ENCODE assay signal across 24 mouse cellular contexts in the genomic region with DNA sequence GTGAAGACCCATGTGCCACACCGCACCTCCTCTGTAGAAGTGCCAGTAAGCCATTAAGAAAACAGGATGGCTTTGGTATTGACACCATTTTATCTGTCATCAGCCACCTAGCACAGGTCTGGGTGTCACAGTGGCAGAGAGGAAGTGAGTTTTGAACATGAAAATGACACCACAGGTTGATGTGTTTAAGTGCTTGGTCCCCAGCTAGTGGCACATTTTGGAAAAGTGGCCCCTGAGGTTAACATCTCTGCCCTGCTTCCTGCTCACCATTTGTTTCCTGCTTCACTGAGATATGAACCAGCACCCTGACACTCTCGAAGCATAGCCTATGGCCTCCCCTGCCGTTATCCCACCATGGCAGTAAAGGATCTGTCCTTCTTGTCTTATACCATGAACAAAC.
DNase-seq lines count a peak whose midpoint lies in the region; ATAC-seq lines count a peak whose summit lies in the region.
"Had no signal": no experiment of that assay in that cellular context is flagged by ENCODE, and none has a peak within 500 bp of the region (broad histone marks: within the 10 kb centered on the region; RNA-seq: fewer than 3 reads in every experiment).

No protein-coding gene starts in this region.

- peaks cover 10% of the 10 kb centered on the region for H3K9me3 ChIP-seq in megakaryocyte, embryonic 14.5 days
- no peaks in the 10 kb centered on the region for H3K9me3 ChIP-seq in hindbrain, embryonic 10.5 days
- no peaks in the 10 kb centered on the region for H3K9me3 ChIP-seq in liver, embryonic 11.5 days (ENCODE audit: control insufficient read depth, low read length)
- H3K9me3 ChIP-seq: embryonic facial prominence, embryonic 15.5 days; forebrain, embryonic 10.5 days; heart, embryonic 15.5 days had no signal

- no peak overlapping the region for H3K4me2 ChIP-seq in liver, embryonic 11.5 days
- H3K4me2 ChIP-seq: embryonic facial prominence, embryonic 15.5 days; heart, embryonic 11.5 days; heart, embryonic 15.5 days; hindbrain, embryonic 14.5 days had no signal

- peaks cover 48% of the 10 kb centered on the region for H3K4me1 ChIP-seq in megakaryocyte, embryonic 14.5 days
- H3K4me1 ChIP-seq in hindbrain, embryonic 10.5 days (replicated peaks) = peaks cover 1% of the 10 kb centered on the region; the same call in 1 of the 2 replicates
- no peaks in the 10 kb centered on the region for H3K4me1 ChIP-seq in liver, embryonic 11.5 days (replicated peaks; ENCODE audit: control insufficient read depth, insufficient read depth, low read length)
- H3K4me1 ChIP-seq: embryonic facial prominence, embryonic 15.5 days; forebrain, embryonic 10.5 days; heart, embryonic 15.5 days had no signal

- peak overlapping the region; percentile 28 for H3K4me3 ChIP-seq in megakaryocyte, embryonic 14.5 days (replicated peaks)
- H3K4me3 ChIP-seq in hindbrain, embryonic 10.5 days = no peak overlapping the region
- H3K4me3 ChIP-seq in liver, embryonic 11.5 days (ENCODE audit: low read depth, low read length) = no peak overlapping the region
- H3K4me3 ChIP-seq: embryonic facial prominence, embryonic 15.5 days; erythroblast, embryonic 14.5 days; forebrain, embryonic 10.5 days; heart, embryonic 15.5 days had no signal

- peak; percentile 64 for ATAC-seq in common myeloid progenitor, adult 5-6 weeks (replicated peaks; ENCODE audit: low read depth, poor library complexity, severe bottlenecking)
- no peak for ATAC-seq in liver, embryonic 11.5 days (replicated peaks; ENCODE audit: low FRiP score)
- ATAC-seq: forebrain, embryonic 14.5 days; Patski had no signal

- peak; percentile 70 for DNase-seq in 416B (ENCODE audit: low read depth)
- peak; percentile 5 for DNase-seq in CD4-positive, CD25-positive, alpha-beta regulatory T cell, adult 2 months (ENCODE audit: low read depth, low spot score)
- DNase-seq in hindbrain, embryonic 10.5 days (ENCODE audit: low spot score) = no peak
- DNase-seq in liver, embryonic 11.5 days (ENCODE audit: low spot score) = no peak
- no peak for DNase-seq in layer of hippocampus, adult 18-20 months (ENCODE audit: low spot score in 2 of 2)
- DNase-seq: adrenal gland, adult 8-10 months; adrenal gland, postnatal 36 days; cerebellum, adult 2 months; cerebellum, postnatal 10 days; embryo, embryonic 11 days; gastrocnemius, postnatal 36 days; heart, adult 18-20 months; heart, postnatal 14 days had no signal

- no peak overlapping the region for H3K27ac ChIP-seq in hindbrain, embryonic 10.5 days
- H3K27ac ChIP-seq in liver, embryonic 11.5 days (ENCODE audit: low read depth, low read length) = no peak overlapping the region
- H3K27ac ChIP-seq: embryonic facial prominence, embryonic 15.5 days; forebrain, embryonic 10.5 days; heart, embryonic 15.5 days; hindbrain, embryonic 14.5 days had no signal

- peaks cover 2% of the 10 kb centered on the region for H3K27me3 ChIP-seq in megakaryocyte, embryonic 14.5 days (replicated peaks)
- no peaks in the 10 kb centered on the region for H3K27me3 ChIP-seq in hindbrain, embryonic 10.5 days (ENCODE audit: insufficient read depth, poor library complexity, severe bottlenecking)
- H3K27me3 ChIP-seq in liver, embryonic 11.5 days (replicated peaks; ENCODE audit: control insufficient read depth, insufficient read depth, low read length) = no peaks in the 10 kb centered on the region
- H3K27me3 ChIP-seq: CH12.LX; embryonic facial prominence, embryonic 15.5 days; heart, embryonic 15.5 days; Patski had no signal

- no peaks in the 10 kb centered on the region for H3K36me3 ChIP-seq in megakaryocyte, embryonic 14.5 days (replicated peaks; ENCODE audit: low read length)
- no peaks in the 10 kb centered on the region for H3K36me3 ChIP-seq in hindbrain, embryonic 10.5 days
- no peaks in the 10 kb centered on the region for H3K36me3 ChIP-seq in liver, embryonic 11.5 days (ENCODE audit: control insufficient read depth, insufficient read depth, low read length)
- H3K36me3 ChIP-seq: embryonic facial prominence, embryonic 15.5 days; forebrain, embryonic 10.5 days; heart, embryonic 15.5 days had no signal

- H3K9ac ChIP-seq in liver, embryonic 11.5 days (ENCODE audit: low read depth, low read length) = no peak overlapping the region
- H3K9ac ChIP-seq: embryonic facial prominence, embryonic 15.5 days; heart, embryonic 15.5 days; hindbrain, embryonic 14.5 days had no signal

- 91% methylated on average over 3 of the region's 3 CpGs for WGBS in hindbrain, embryonic 10.5 days
- WGBS in liver, embryonic 11.5 days = 58% methylated on average over 3 of the region's 3 CpGs

Comparison
In these comparisons a context has a peak if more than half of its experiments do, and no peak if none do; other contexts are left out.
1. DNase-seq: peak in 416B (single experiment) and CD4-positive, CD25-positive, alpha-beta regulatory T cell, adult 2 months (single experiment); none in hindbrain, embryonic 10.5 days (single experiment), liver, embryonic 11.5 days (single experiment) and layer of hippocampus, adult 18-20 months (0 of 2).